Comparison of ENCODE assay signal across 11 mouse cellular contexts in the genomic region with DNA sequence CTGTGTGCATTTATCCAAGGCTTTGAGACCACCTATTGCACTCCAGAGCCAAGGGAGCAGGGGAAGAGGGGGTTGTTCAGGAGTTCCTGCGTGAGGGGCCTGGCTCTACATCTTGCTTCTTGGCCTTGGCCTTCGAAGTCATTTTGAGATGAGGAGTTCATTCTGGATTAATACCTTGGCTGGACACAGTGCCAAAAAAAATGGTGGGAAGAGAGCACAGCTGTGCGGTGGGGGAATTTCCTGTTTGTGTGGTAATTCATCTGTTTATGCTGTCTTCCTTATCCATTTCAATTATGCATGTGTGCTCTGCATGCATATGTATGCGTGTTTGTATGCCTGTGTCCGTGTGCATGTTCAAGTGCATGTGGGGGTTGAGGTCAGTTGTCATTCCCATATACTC.
DNase-seq lines count a peak whose midpoint lies in the region; ATAC-seq and TF ChIP-seq lines count a peak whose summit lies in the region.
"Had no signal": no experiment of that assay in that cellular context is flagged by ENCODE, and none has a peak within 500 bp of the region (broad histone marks: within the 10 kb centered on the region; RNA-seq: fewer than 3 reads in every experiment).

No protein-coding gene starts in this region.

- no peaks in the 10 kb centered on the region for H3K27me3 ChIP-seq in hindbrain, embryonic 15.5 days
- no peaks in the 10 kb centered on the region for H3K27me3 ChIP-seq in hindbrain, embryonic 11.5 days (ENCODE audit: control insufficient read depth, insufficient read depth, low read length)
- H3K27me3 ChIP-seq in Patski, result no peaks in the 10 kb centered on the region
- no peaks in the 10 kb centered on the region for H3K27me3 ChIP-seq in limb, embryonic 10.5 days (ENCODE audit: low read depth, poor library complexity, severe bottlenecking)

- no peaks in the 10 kb centered on the region for H3K36me3 ChIP-seq in hindbrain, embryonic 15.5 days
- no peaks in the 10 kb centered on the region for H3K36me3 ChIP-seq in hindbrain, embryonic 11.5 days (ENCODE audit: control insufficient read depth, insufficient read depth, low read length)
- no peaks in the 10 kb centered on the region for H3K36me3 ChIP-seq in limb, embryonic 10.5 days

- H3K9me3 ChIP-seq in hindbrain, embryonic 15.5 days, result no peaks in the 10 kb centered on the region
- H3K9me3 ChIP-seq in hindbrain, embryonic 11.5 days (ENCODE audit: control insufficient read depth, low read length), result no peaks in the 10 kb centered on the region
- H3K9me3 ChIP-seq in limb, embryonic 10.5 days (replicated peaks), result no peaks in the 10 kb centered on the region

- peaks cover 9% of the 10 kb centered on the region for H3K4me1 ChIP-seq in hindbrain, embryonic 15.5 days (replicated peaks)
- no peaks in the 10 kb centered on the region for H3K4me1 ChIP-seq in hindbrain, embryonic 11.5 days (replicated peaks; ENCODE audit: control insufficient read depth, insufficient read depth, low read length)
- H3K4me1 ChIP-seq in limb, embryonic 10.5 days, result peaks cover 39% of the 10 kb centered on the region

- no peak for ATAC-seq in hindbrain, embryonic 15.5 days (ENCODE audit: low FRiP score, low read depth)
- ATAC-seq in hindbrain, embryonic 11.5 days (ENCODE audit: low FRiP score), result no peak
- ATAC-seq in Patski, result no peak

- POLR2A ChIA-PET in Patski (lab: Charles Lee), result no interaction called here

- WGBS in hindbrain, embryonic 15.5 days, result 74% methylated on average over 5 of the region's 5 CpGs
- 77% methylated on average over 5 of the region's 5 CpGs for WGBS in hindbrain, embryonic 11.5 days
- 72% methylated on average over 5 of the region's 5 CpGs for WGBS in limb, embryonic 10.5 days

- no peak overlapping the region for H3K9ac ChIP-seq in hindbrain, embryonic 15.5 days
- no peak overlapping the region for H3K9ac ChIP-seq in hindbrain, embryonic 11.5 days (ENCODE audit: low read depth, low read length)

- DNase-seq in hindbrain, embryonic 11.5 days (ENCODE audit: low spot score), result no peak
- DNase-seq in 3T3-L1 (ENCODE audit: low read depth, low spot score) (peak; percentile 87), Patski (ENCODE audit: low read depth, low spot score) (peak; percentile 27)
- no peak for DNase-seq in limb, embryonic 10.5 days (ENCODE audit: low spot score)
- DNase-seq in T-cell, adult 2 months (ENCODE audit: low spot score), result no peak
- DNase-seq in right cerebral cortex, postnatal 4 days, result no peak
- no peak for DNase-seq in retina, postnatal 1 day
- DNase-seq: cerebellum, adult 2 months; thymus, postnatal 36 days had no signal

- H3K4me3 ChIP-seq in hindbrain, embryonic 15.5 days, result no peak overlapping the region
- no peak overlapping the region for H3K4me3 ChIP-seq in hindbrain, embryonic 11.5 days (ENCODE audit: low read depth, low read length)
- no peak overlapping the region for H3K4me3 ChIP-seq in limb, embryonic 10.5 days

- no peak overlapping the region for H3K27ac ChIP-seq in hindbrain, embryonic 15.5 days (replicated peaks)
- H3K27ac ChIP-seq in hindbrain, embryonic 11.5 days (ENCODE audit: low read depth, low read length), result no peak overlapping the region
- peak overlapping the region; percentile 81 for H3K27ac ChIP-seq in limb, embryonic 10.5 days
- H3K27ac ChIP-seq: macrophage had no signal

- TF ChIP-seq CTCF in Patski (IDR thresholded peaks at IDR 0.05), result no peak

- CTCF ChIA-PET in Patski (lab: Charles Lee), result interaction anchor here (1.3 to 3.5 kb wide), 6 partner anchors 12 to 103 kb away, joined by 4 to 11 read pairs (median 6); no protein-coding TSS in a partner anchor

- peak overlapping the region; percentile 7; the same call in 1 of the 2 replicates for H3K4me2 ChIP-seq in hindbrain, embryonic 15.5 days
- no peak overlapping the region for H3K4me2 ChIP-seq in hindbrain, embryonic 11.5 days (replicated peaks; ENCODE audit: low read depth, low read length)

- in situ Hi-C loops in Patski (cut with MboI; ENCODE audit: low pct_unique_long_range_greater_than_20kb), result loop anchor here (5.0 kb wide), 1 partner anchor 92 kb away; no protein-coding TSS in a partner anchor

Comparison
In these comparisons a context has a peak if more than half of its experiments do, and no peak if none do; other contexts are left out.
1. DNase-seq: peak in 3T3-L1 (single experiment) and Patski (single experiment); none in hindbrain, embryonic 11.5 days (single experiment), limb, embryonic 10.5 days (single experiment), T-cell, adult 2 months (single experiment), right cerebral cortex, postnatal 4 days (single experiment) and retina, postnatal 1 day (single experiment).